Mouse (Mus musculus) G1E (cell line): ENCODE data around the gene Hipk4.

ENCODE experiments used
- CTCF ChIP-seq: IDR thresholded peaks from 2 replicates; pipeline ENCODE4 v1.5.1; 2012; ENCODE audit warnings: low read depth, low read length, inconsistent platforms, mixed read lengths
- GATA1 ChIP-seq: IDR thresholded peaks from 2 replicates; pipeline ENCODE4 v1.6.1; 2012; ENCODE audit warnings: borderline replicate concordance, low read length, inconsistent platforms, mixed read lengths
- GATA2 ChIP-seq: IDR thresholded peaks from 2 replicates; pipeline ENCODE4 v1.6.1; 2012; ENCODE audit warnings: low read depth, low read length, inconsistent platforms, borderline replicate concordance
- POLR2AphosphoS5 ChIP-seq: IDR thresholded peaks from 2 replicates; pipeline ENCODE4 v1.6.1; 2012; ENCODE audit warnings: low read depth, low read length, inconsistent platforms; ENCODE audit not compliant: insufficient replicate concordance
- TAL1 ChIP-seq: conservative IDR thresholded peaks from 2 replicates; pipeline ENCODE4 v1.6.1; 2012; ENCODE audit warnings: low read depth, low read length, inconsistent platforms, mixed read lengths

- TF ChIP-seq CTCF (no peak), TAL1 (no peak), GATA2 (no peak), POLR2AphosphoS5 (no peak), GATA1 (no peak)
Observed at GRCm38 (mm10) chr7:27507711-27508647, 15.1 kb upstream of the Hipk4 start.
